Mouse (Mus musculus) embryonic facial prominence, embryonic 12.5 days (tissue): ENCODE data around the gene Cdkl1. TPM values are rescaled to one million over a fixed set of nuclear protein-coding genes. Genes with fewer than 3 reads are reported as not detected.

Experiments used
- ATAC-seq: fragments of 200-750 bp; cut with Nextera tagmentation; 2 replicates; pipeline ENCODE4 v1.8.0; 2017; ENCODE audit not compliant: insufficient number of reproducible peaks, insufficient read depth, low FRiP score, low TSS enrichment
- H3K27ac ChIP-seq: fragments of 300-500 bp; sonication (generic); 2 replicates; pipeline ENCODE4 v1.5.1; 2016; ENCODE audit warnings: mild to moderate bottlenecking
- H3K27me3 ChIP-seq: fragments of 300-500 bp; sonication (generic); 2 replicates; pipeline ENCODE4 v1.6.1; 2016; ENCODE audit warnings: mild to moderate bottlenecking, moderate library complexity
- H3K36me3 ChIP-seq: fragments of 300-500 bp; sonication (generic); 2 replicates; pipeline ENCODE4 v1.6.1; 2016; ENCODE audit warnings: mild to moderate bottlenecking
- H3K4me1 ChIP-seq: fragments of 300-500 bp; sonication (generic); 2 replicates; pipeline ENCODE4 v1.6.1; 2016
- H3K4me2 ChIP-seq: fragments of 300-500 bp; sonication (generic); replicated peaks from 2 replicates; pipeline ENCODE4 v1.6.1; 2016; ENCODE audit warnings: mild to moderate bottlenecking, moderate library complexity
- H3K4me3 ChIP-seq: fragments of 300-500 bp; sonication (generic); 2 replicates; pipeline ENCODE4 v1.5.1; 2016; ENCODE audit warnings: mild to moderate bottlenecking
- H3K9ac ChIP-seq: fragments of 300-500 bp; sonication (generic); 2 replicates; pipeline ENCODE4 v1.6.1; 2016; ENCODE audit warnings: mild to moderate bottlenecking, moderate library complexity
- H3K9me3 ChIP-seq: fragments of 300-500 bp; sonication (generic); 2 replicates; pipeline ENCODE4 v1.6.1; 2016; ENCODE audit warnings: mild to moderate bottlenecking, moderate library complexity
- WGBS: fragments of 180-500 bp; shearing (Covaris S2); methylation state at CpG from one replicate; pipeline ENCODE4 v1.1.7; 2016; 5-methylcytosine and 5-hydroxymethylcytosine counted together
- polyA plus RNA-seq: library from polyadenylated mRNA; unstranded; fragments of >200 nt; fragmentation: Nextera tagmentation; extraction: Ambion mirVana; gene quantifications from 2 replicates; pipeline ENCODE4 v1.2.1, GENCODE M21; 2016

Gene Cdkl1
- polyA plus RNA-seq, 1 experiment from 2014 or later, result 1.3 TPM

DNA sequence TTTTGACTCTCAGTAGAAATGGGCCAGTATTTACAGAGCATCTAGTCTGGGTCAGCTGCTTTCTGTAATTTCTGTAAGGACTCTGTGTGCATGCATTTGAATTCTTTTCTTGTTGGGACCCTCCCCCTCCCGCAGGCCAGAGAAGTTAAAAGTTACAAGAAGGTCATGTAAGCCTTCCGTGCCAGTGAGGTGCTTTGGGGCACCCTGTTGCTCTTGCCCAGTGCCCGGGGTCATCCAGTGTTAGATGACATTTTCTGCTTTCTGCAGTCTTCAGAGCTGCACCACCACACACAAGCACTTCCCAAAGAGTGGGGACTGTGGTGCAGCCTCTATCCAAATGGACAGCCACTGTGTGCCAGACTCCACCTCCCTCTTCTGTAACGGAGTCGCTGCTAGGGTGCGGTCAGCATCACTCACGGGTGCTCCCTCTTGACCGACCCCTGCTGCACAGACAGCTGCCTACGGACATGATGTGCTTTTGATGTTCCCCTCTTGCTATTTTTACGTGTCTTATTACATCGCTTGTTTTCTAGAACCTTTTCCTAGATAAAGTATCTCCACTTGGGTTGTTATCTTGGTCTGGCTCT lies 16.4 kb upstream of the Cdkl1 start:
- Histone ChIP-seq H3K4me1 (no peaks in the 10 kb centered on the region), H3K9me3 (no peaks in the 10 kb centered on the region), H3K9ac (no peak overlapping the region), H3K4me2 (no peak overlapping the region), H3K27me3 (no peaks in the 10 kb centered on the region), H3K36me3 (peaks cover 45% of the 10 kb centered on the region), H3K4me3 (no peak overlapping the region), H3K27ac (no peak overlapping the region)
- 60% methylated on average over 11 of the region's 11 CpGs for WGBS
- no peak for ATAC-seq

DNA sequence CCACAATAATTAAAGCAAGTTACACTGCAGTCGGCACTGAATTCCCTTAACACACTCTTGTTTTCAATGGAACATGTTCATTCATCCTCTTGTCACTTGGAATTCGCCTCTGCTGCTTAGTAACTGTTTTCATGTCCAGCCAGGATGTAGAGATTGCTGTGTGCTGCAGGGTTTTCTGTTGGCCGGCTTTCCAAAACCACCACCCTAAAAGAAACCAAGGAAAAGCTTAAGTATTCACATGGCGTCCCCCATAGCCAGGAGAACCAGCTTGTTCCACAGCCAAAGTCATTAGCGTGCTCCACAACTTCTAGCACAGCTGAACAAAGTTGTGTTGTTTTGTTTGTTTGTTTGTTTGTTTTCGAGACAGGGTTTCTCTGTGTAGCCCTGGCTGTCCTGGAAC lies 14.1 kb upstream of the Cdkl1 start:
- Histone ChIP-seq H3K4me1 (no peaks in the 10 kb centered on the region), H3K36me3 (peaks cover 39% of the 10 kb centered on the region), H3K4me3 (no peak overlapping the region), H3K27me3 (no peaks in the 10 kb centered on the region), H3K9me3 (no peaks in the 10 kb centered on the region), H3K27ac (no peak overlapping the region), H3K4me2 (no peak overlapping the region), H3K9ac (no peak overlapping the region)
- WGBS, result 89% methylated on average over 6 of the region's 6 CpGs
- no peak for ATAC-seq

DNA sequence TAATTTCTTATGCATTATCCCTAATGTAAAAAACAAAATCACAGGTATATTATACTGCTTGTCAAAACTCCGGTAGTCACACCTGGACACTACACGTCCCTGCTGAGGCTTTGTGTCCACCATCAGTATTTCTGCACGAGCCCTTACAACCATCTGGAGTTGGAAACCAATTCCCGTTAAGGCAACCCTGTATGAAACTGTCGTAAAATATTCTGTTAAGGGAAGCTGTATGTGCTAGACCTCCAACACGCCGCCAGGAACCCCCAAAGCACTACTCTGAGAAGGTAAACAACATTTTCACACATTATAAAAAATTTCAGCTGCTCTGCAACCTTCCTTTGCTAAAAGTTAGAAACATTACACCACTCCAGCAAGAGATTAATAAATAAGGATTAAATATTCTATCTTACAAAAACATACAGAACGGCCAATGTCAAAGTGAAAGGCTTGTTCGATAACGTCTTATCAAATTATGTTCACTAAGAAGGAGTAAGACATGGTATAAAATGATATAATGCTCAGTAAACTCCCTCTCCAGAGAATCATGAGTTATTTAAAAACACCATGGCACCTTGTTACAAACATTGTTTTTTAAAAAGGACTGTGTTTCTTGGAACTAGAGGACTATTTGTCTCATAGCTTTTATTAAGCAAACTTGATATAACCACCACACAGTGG lies 13.5 kb upstream of the Cdkl1 start:
- Histone ChIP-seq H3K36me3 (peaks cover 37% of the 10 kb centered on the region), H3K9ac (no peak overlapping the region), H3K4me2 (no peak overlapping the region), H3K4me3 (no peak overlapping the region), H3K9me3 (no peaks in the 10 kb centered on the region), H3K27me3 (no peaks in the 10 kb centered on the region), H3K4me1 (no peaks in the 10 kb centered on the region), H3K27ac (no peak overlapping the region)
- 91% methylated on average over 10 of the region's 10 CpGs for WGBS
- ATAC-seq, result no peak

DNA sequence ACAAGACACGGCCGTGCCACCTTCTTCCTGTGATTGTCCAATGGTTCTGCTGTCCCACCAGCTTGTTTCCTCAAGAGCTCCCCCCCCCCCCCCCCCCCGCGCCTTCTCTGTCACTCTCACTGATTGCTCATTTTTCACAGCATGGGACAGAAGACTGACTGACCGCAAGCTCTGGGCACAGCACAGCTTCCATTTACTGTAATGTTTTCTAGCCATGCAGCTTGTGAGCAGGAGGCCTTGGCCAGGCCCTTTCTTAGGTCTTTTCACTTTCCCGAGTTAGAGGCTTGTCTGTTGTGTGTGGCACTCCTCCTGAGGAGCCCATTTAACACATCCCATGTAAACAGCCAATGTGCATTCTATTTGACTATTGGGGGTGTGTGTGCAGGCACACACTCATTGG lies 12.1 kb upstream of the Cdkl1 start:
- no peaks in the 10 kb centered on the region for H3K9me3 ChIP-seq
- H3K9ac ChIP-seq, result no peak overlapping the region
- peaks cover 36% of the 10 kb centered on the region for H3K36me3 ChIP-seq
- ATAC-seq, result no peak
- no peaks in the 10 kb centered on the region for H3K4me1 ChIP-seq
- WGBS, result 87% methylated on average over 6 of the region's 6 CpGs
- no peak overlapping the region for H3K4me3 ChIP-seq
- no peak overlapping the region for H3K4me2 ChIP-seq
- no peak overlapping the region for H3K27ac ChIP-seq
- H3K27me3 ChIP-seq, result no peaks in the 10 kb centered on the region

DNA sequence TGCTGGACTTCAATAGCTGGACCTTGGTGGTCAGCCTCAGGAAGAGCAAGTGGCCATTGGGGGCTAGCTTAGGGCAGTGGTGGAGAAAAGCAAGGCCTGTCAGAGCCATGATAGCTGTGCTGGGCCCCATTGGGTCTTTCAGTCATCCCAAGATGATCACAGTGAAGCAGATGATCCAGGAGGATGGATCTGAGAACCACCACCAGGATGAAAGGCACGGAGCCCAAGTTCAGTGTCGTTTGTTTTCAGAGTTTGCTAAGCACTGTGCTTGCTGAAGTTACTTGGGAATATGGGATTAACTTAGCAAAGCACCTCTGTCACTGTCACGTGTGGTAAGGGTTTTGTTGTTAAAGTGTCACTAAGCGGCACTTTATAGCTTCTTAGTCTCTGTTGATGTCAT lies 9.5 kb upstream of the Cdkl1 start:
- H3K4me2 ChIP-seq, result no peak overlapping the region
- H3K27ac ChIP-seq, result no peak overlapping the region
- 84% methylated on average over 4 of the region's 4 CpGs for WGBS
- H3K4me3 ChIP-seq, result no peak overlapping the region
- peaks cover 16% of the 10 kb centered on the region for H3K36me3 ChIP-seq
- ATAC-seq, result no peak
- no peaks in the 10 kb centered on the region for H3K4me1 ChIP-seq
- H3K9ac ChIP-seq, result no peak overlapping the region
- H3K27me3 ChIP-seq, result no peaks in the 10 kb centered on the region
- H3K9me3 ChIP-seq, result no peaks in the 10 kb centered on the region

DNA sequence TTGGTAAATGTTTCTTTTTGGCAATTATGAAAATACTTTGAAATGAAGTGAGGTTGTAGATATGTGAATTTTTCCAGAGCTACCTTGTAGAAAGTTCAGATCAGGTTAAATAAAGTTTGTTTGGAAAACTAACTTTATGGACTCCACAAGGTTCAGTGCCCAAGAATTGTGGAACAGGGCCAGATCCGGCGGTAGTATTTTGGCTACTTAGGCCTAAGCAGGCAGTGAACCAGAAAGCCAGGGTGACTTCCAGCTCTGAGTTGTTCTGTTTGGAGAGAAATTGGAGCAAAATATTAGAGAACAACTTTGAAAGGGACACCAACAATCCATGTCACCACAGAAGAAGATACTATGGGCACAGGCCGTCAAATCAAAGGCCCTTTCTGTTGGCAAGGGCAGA lies 5.2 kb upstream of the Cdkl1 start:
- Histone ChIP-seq H3K4me2 (no peak overlapping the region), H3K4me1 (no peaks in the 10 kb centered on the region), H3K27ac (no peak overlapping the region), H3K9me3 (no peaks in the 10 kb centered on the region), H3K4me3 (no peak overlapping the region), H3K27me3 (no peaks in the 10 kb centered on the region), H3K9ac (no peak overlapping the region), H3K36me3 (no peaks in the 10 kb centered on the region)
- WGBS, result 93% methylated on average over 3 of the region's 3 CpGs
- no peak for ATAC-seq

DNA sequence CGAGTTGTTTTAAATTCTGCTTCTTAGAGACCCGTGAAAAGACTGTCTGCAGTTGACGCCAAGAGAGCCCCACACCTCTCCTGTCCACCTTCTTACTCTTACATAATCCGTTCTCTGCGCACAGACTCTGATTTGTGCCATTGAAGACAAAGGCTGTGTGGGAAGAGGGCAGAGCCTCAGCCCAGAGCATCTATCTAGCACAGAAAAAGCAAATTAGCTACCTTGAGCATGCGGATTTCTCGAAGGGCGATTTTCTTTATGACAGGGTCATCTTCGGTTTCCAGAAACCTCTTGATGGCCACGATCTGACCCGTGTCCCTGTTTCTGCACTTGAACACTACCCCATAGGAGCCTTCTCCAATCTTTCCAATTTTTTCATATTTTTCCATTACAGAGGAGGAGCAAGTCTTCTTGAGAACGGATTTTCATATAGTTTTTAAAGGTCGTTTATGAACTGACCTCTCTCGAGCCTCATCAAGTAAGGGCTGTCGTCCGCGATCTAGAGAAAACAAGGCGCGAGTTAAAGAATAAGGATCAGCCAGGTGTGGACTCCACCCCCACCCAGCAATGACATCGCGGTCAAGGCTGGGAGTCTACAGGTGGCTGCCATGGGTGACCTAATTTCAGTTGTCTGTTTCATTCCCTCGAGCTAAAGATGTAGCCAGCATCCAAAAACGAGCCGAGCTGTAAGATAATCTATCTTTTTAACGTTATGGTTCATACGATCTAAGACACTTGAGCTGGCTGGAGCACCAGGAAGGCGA lies 1.1 kb downstream of the Cdkl1 start:
- peak overlapping the region; percentile 96 for H3K4me2 ChIP-seq
- no peaks in the 10 kb centered on the region for H3K36me3 ChIP-seq
- no peaks in the 10 kb centered on the region for H3K9me3 ChIP-seq
- no peak for ATAC-seq
- H3K27me3 ChIP-seq, result peaks cover 8% of the 10 kb centered on the region; the same call in 1 of the 2 replicates
- no peak overlapping the region for H3K27ac ChIP-seq
- peak overlapping the region; percentile 51 for H3K4me3 ChIP-seq
- peaks cover 5% of the 10 kb centered on the region; the same call in 1 of the 2 replicates for H3K4me1 ChIP-seq
- WGBS, result 32% methylated on average over 27 of the region's 27 CpGs
- peak overlapping the region; percentile 41; the same call in 1 of the 2 replicates for H3K9ac ChIP-seq

DNA sequence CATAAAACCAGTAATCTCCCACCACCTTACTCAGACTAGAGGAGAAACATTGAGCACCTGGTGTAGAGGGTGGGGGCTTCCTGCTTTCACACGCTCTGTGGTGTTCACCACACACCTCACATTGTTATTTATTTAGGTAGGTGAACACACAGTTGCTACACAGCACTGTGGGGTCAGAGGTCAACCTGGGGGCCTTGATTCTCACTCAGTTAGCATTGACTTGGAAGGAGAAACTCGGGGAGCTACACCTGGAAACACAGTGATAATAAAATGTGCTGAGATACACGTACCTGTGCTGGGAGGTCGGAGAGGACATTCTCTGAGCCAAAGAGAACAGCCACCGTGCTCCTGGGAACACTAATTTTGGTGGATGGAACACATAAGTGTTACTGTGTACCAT lies 2.7 kb downstream of the Cdkl1 start:
- H3K9me3 ChIP-seq, result no peaks in the 10 kb centered on the region
- no peak overlapping the region for H3K4me2 ChIP-seq
- H3K9ac ChIP-seq, result no peak overlapping the region
- no peak overlapping the region for H3K27ac ChIP-seq
- peaks cover 8% of the 10 kb centered on the region; the same call in 1 of the 2 replicates for H3K27me3 ChIP-seq
- H3K4me1 ChIP-seq, result peaks cover 5% of the 10 kb centered on the region; the same call in 1 of the 2 replicates
- no peak overlapping the region for H3K4me3 ChIP-seq
- H3K36me3 ChIP-seq, result no peaks in the 10 kb centered on the region
- ATAC-seq, result no peak
- 84% methylated on average over 5 of the region's 5 CpGs for WGBS

DNA sequence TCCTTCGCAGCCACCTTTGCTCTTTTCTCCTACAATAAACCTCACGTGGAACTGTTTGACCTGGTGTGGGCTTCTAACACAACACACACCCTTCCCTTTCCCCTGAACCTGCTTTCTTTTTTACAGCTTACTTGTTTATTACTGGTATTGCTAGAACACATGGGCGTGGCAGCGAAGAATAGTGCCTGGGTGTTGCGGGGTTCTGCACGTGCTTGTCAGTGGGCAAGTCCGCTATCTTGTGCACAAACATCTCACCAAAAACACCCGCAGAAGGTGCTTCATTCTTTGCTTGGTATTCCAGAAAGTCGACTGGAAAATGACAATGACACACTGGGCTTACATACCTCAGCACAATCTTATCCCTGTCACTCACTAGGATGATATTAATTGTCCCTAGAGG lies 5.6 kb downstream of the Cdkl1 start:
- Histone ChIP-seq H3K4me2 (no peak overlapping the region), H3K9ac (no peak overlapping the region), H3K4me1 (no peaks in the 10 kb centered on the region), H3K36me3 (no peaks in the 10 kb centered on the region), H3K27me3 (peaks cover 8% of the 10 kb centered on the region; the same call in 1 of the 2 replicates), H3K27ac (no peak overlapping the region), H3K9me3 (no peaks in the 10 kb centered on the region), H3K4me3 (no peak overlapping the region)
- no peak for ATAC-seq
- 87% methylated on average over 9 of the region's 9 CpGs for WGBS

DNA sequence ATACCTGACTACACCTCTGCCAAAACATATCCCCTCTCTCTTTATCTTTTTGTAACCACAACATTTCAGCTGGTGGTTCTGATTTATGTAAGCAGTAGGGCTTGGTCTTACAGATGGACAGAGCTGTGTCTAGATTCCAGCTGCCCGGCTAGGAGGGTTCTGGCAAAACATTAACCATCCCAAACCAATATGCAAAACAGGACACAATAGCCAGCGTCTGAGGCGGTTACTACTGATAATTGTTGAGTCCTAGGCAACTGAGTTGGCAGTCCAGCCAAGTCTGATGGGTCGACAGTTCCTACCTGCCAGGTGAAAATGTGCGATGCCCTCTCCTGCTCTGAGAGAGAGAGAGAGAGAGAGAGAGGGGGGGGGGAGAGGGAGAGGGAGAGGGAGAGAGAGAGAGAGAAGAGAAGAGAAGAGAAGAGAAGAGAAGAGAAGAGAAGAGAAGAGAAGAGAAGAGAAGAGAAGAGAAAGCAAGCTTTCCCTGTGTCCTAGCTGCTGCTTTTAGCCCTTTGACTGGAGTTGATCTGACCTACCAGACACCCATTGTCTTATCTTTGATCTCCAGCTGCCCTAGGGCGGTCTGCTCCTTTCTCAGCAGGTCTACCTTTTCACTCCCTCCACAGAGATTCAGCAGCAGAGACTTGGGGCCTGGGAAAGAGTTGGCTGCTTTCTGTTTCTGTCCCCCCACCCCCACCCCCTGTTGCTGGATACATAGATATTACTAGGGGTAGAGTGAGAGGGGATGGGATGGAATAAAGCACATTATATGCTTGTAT lies 7.6 kb downstream of the Cdkl1 start:
- H3K9me3 ChIP-seq, result no peaks in the 10 kb centered on the region
- 58% methylated on average over 6 of the region's 6 CpGs for WGBS

DNA sequence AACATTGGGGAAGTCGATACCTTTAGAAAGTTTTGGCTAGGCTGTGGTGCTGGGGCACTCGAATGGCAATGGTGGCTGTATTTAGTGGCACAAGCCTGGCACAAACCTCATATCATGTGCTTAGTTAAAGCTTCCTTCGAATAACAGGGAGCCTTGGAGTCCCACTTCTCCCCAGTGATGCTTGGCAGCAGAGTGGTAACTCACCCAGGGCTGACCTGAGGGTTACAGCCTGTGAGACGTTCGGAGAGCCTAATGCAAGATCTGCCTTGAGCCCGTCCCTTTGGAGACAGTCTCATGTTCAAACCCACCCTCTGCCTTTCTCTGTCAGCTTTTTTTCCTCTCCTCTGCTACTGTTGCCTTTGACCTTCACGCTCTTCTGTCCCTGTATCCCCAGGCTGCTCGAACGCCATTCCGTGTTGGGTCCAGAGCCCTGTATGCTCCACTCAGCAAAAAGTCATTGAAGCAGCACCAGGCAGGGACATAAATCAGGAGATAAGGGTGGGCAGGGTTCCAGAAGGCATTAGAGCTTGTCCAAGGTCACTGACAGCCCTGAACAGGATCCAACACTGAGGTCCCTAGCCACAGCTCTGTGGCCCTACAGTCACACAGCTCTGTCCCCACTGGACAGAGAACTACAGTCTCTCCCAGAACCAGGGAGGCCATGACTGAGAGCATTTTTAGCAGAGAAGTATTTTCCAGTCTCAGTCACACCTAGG lies 9.0 kb downstream of the Cdkl1 start:
- no peak overlapping the region for H3K4me3 ChIP-seq
- no peak for ATAC-seq
- 81% methylated on average over 10 of the region's 10 CpGs for WGBS
- H3K4me1 ChIP-seq, result no peaks in the 10 kb centered on the region
- no peak overlapping the region for H3K9ac ChIP-seq
- no peaks in the 10 kb centered on the region for H3K9me3 ChIP-seq
- no peak overlapping the region for H3K27ac ChIP-seq
- no peaks in the 10 kb centered on the region for H3K27me3 ChIP-seq
- no peaks in the 10 kb centered on the region for H3K36me3 ChIP-seq
- no peak overlapping the region for H3K4me2 ChIP-seq

More for the DNA sequence above, 7.6 kb downstream of the Cdkl1 start:
- H3K27me3 ChIP-seq, result no peaks in the 10 kb centered on the region
- H3K36me3 ChIP-seq, result no peaks in the 10 kb centered on the region
- H3K27ac ChIP-seq, result no peak overlapping the region
- ATAC-seq, result no peak
- no peak overlapping the region for H3K4me3 ChIP-seq
- H3K4me1 ChIP-seq, result no peaks in the 10 kb centered on the region
- H3K4me2 ChIP-seq, result no peak overlapping the region
- no peak overlapping the region for H3K9ac ChIP-seq
